Mouse (Mus musculus) liver, embryonic 16.5 days (tissue): ENCODE results near the gene Gabre. TPM values are rescaled to one million over a fixed set of nuclear protein-coding genes. Genes with fewer than 3 reads are reported as not detected.

Experiments used
- ATAC-seq: fragments of 200-750 bp; cut with Nextera tagmentation; 2 replicates; pipeline ENCODE4 v1.8.0; 2017; ENCODE audit warnings: low read depth, mild to moderate bottlenecking, moderate number of reproducible peaks, moderate library complexity
- H3K27ac ChIP-seq: fragments of 300-500 bp; sonication (generic); 2 replicates; pipeline ENCODE4 v1.5.1; 2014; ENCODE audit warnings: mild to moderate bottlenecking, low read length
- H3K27me3 ChIP-seq: fragments of 300-500 bp; sonication (generic); 2 replicates; pipeline ENCODE4 v1.6.1; 2014; ENCODE audit warnings: low read depth, low read length, mixed read lengths; ENCODE audit not compliant: control insufficient read depth, insufficient read depth
- H3K36me3 ChIP-seq: fragments of 300-500 bp; sonication (generic); 2 replicates; pipeline ENCODE4 v1.6.1; 2014; ENCODE audit warnings: mild to moderate bottlenecking; ENCODE audit not compliant: control insufficient read depth, insufficient read depth
- H3K4me1 ChIP-seq: fragments of 300-500 bp; sonication (generic); 2 replicates; pipeline ENCODE4 v1.6.1; 2014; ENCODE audit warnings: low read depth, low read length, mixed read lengths; ENCODE audit not compliant: control insufficient read depth
- H3K4me2 ChIP-seq: fragments of 300-500 bp; sonication (generic); 2 replicates; pipeline ENCODE4 v1.6.1; 2014; ENCODE audit warnings: low read depth, low read length, mixed read lengths
- H3K4me3 ChIP-seq: fragments of 300-500 bp; sonication (generic); 2 replicates; pipeline ENCODE4 v1.5.1; 2014; ENCODE audit warnings: low read depth, mild to moderate bottlenecking, low read length
- H3K9ac ChIP-seq: fragments of 300-500 bp; sonication (generic); 2 replicates; pipeline ENCODE4 v1.6.1; 2014; ENCODE audit warnings: low read depth, low read length
- H3K9me3 ChIP-seq: fragments of 300-500 bp; sonication (generic); replicated peaks from 2 replicates; pipeline ENCODE4 v1.6.1; 2016; ENCODE audit warnings: low read length; ENCODE audit not compliant: control insufficient read depth
- WGBS: fragments of 180-500 bp; shearing (Covaris S2); extraction: QIAGEN DNeasy Blood & Tissue Kit; methylation state at CpG from one replicate; pipeline ENCODE4 v1.1.7; 2014; ENCODE audit not compliant: insufficient replicate concordance; 5-methylcytosine and 5-hydroxymethylcytosine counted together
- microRNA counts: library from miRNA; unstranded; fragments of <30 nt; microRNA quantifications from one replicate; lab custom pipeline; 2016
- microRNA-seq: library from miRNA; unstranded; fragments of <30 nt; microRNA quantifications from one replicate; pipeline ENCODE4, GENCODE M21; 2016
- polyA plus RNA-seq: library from polyadenylated mRNA; unstranded; fragments of >200 nt; fragmentation: Nextera tagmentation; extraction: Ambion mirVana; gene quantifications from 2 replicates; pipeline ENCODE4 v1.2.1, GENCODE M21; 2015

The Gabre gene
- 0.04 and 0.08 TPM in 2 replicates for polyA plus RNA-seq

- H3K36me3 ChIP-seq, result no peaks in the 10 kb centered on the region
- no peaks in the 10 kb centered on the region for H3K4me1 ChIP-seq
- WGBS, result 15% methylated on average over 25 of the region's 36 CpGs
- no peaks in the 10 kb centered on the region for H3K9me3 ChIP-seq
- H3K27ac ChIP-seq, result no peak within 1 kb of the TSS
- H3K4me2 ChIP-seq, result peak within 1 kb of the TSS; percentile 34
- no peaks in the 10 kb centered on the region for H3K27me3 ChIP-seq
- ATAC-seq, result no peak
- H3K4me3 ChIP-seq, result peak within 1 kb of the TSS; percentile 29
- no peak within 1 kb of the TSS for H3K9ac ChIP-seq
These were observed at the start of gene Gabre for GRCm38 (mm10) chrX:72274659-72275371. TSS of gene Gabre (minus strand) at chrX:72274803.

- no peaks in the 10 kb centered on the region for H3K4me1 ChIP-seq
- 62% methylated on average over 2 of the region's 2 CpGs for WGBS
- H3K9ac ChIP-seq, result no peak overlapping the region
- no peaks in the 10 kb centered on the region for H3K36me3 ChIP-seq
- no peak for ATAC-seq
- H3K27me3 ChIP-seq, result no peaks in the 10 kb centered on the region
- H3K9me3 ChIP-seq, result no peaks in the 10 kb centered on the region
- no peak overlapping the region for H3K27ac ChIP-seq
- H3K4me3 ChIP-seq, result no peak overlapping the region
- no peak overlapping the region for H3K4me2 ChIP-seq
These were observed 23.2 kb upstream of the Gabre start for GRCm38 (mm10) chrX:72297812-72298211.

GRCm38 (mm10) chrX:72275372-72275663 lies 715 bp upstream of the Gabre start:
- 68% methylated on average over 1 of the region's 1 CpGs for WGBS
- H3K36me3 ChIP-seq, result no peaks in the 10 kb centered on the region
- H3K4me3 ChIP-seq, result no peak overlapping the region
- no peaks in the 10 kb centered on the region for H3K4me1 ChIP-seq
- H3K27ac ChIP-seq, result no peak overlapping the region
- H3K9ac ChIP-seq, result no peak overlapping the region
- H3K4me2 ChIP-seq, result no peak overlapping the region
- no peaks in the 10 kb centered on the region for H3K9me3 ChIP-seq
- no peaks in the 10 kb centered on the region for H3K27me3 ChIP-seq
- ATAC-seq, result no peak

- no peaks in the 10 kb centered on the region for H3K36me3 ChIP-seq
- no peaks in the 10 kb centered on the region for H3K27me3 ChIP-seq
- peak overlapping the region; percentile 29 for H3K4me3 ChIP-seq
- peak overlapping the region; percentile 34 for H3K4me2 ChIP-seq
- no peak for ATAC-seq
- H3K4me1 ChIP-seq, result no peaks in the 10 kb centered on the region
- WGBS, result 16% methylated on average over 27 of the region's 27 CpGs
- H3K9ac ChIP-seq, result no peak overlapping the region
- H3K9me3 ChIP-seq, result no peaks in the 10 kb centered on the region
- no peak overlapping the region for H3K27ac ChIP-seq
These were observed 491 bp downstream of the Gabre start for GRCm38 (mm10) chrX:72273966-72274658.

- no peak overlapping the region for H3K9ac ChIP-seq
- H3K9me3 ChIP-seq, result no peaks in the 10 kb centered on the region
- ATAC-seq, result no peak
- no peak overlapping the region for H3K4me3 ChIP-seq
- no peak overlapping the region for H3K4me2 ChIP-seq
- WGBS, result 86% methylated on average over 10 of the region's 11 CpGs
- no peak overlapping the region for H3K27ac ChIP-seq
- H3K27me3 ChIP-seq, result no peaks in the 10 kb centered on the region
- H3K4me1 ChIP-seq, result no peaks in the 10 kb centered on the region
- no peaks in the 10 kb centered on the region for H3K36me3 ChIP-seq
These were observed 4.0 kb downstream of the Gabre start for GRCm38 (mm10) chrX:72270637-72271036.

- Histone ChIP-seq H3K4me3 (no peak within 1 kb of the TSS), H3K9ac (no peak within 1 kb of the TSS), H3K27me3 (no peaks in the 10 kb centered on the region), H3K27ac (no peak within 1 kb of the TSS), H3K36me3 (no peaks in the 10 kb centered on the region), H3K4me1 (no peaks in the 10 kb centered on the region), H3K9me3 (no peaks in the 10 kb centered on the region), H3K4me2 (no peak within 1 kb of the TSS)
- 67% methylated on average over 2 of the region's 2 CpGs for WGBS
- ATAC-seq, result no peak
These were observed 52.9 kb downstream of the Gabre start, which contains the start of gene Magea4 for GRCm38 (mm10) chrX:72221717-72222116. TSS of gene Magea4 (plus strand) at chrX:72222017.

MicroRNA genes within 50 kb of the gene (microRNA counts, 519-probe panel; counts per million panel counts)
- microRNA mmu-miR-224 (lab: Ali Mortazavi, UCI) (2,227 counts per million, percentile 40 among the panel's probes with 10 or more counts), microRNA mmu-miR-452 (lab: Ali Mortazavi, UCI) (1,491 counts per million, percentile 12 among the panel's probes with 10 or more counts)

Small RNA genes within 50 kb of the gene (microRNA-seq; reads per million reads assigned to microRNA genes)
- gene Mir224 (59.8 reads per million, percentile 49 among the genes with 10 or more reads in this experiment), gene Mir452 (8.6 reads per million, percentile 25 among the genes with 10 or more reads in this experiment)

Other genes starting within 250 kb of the Gabre start
- not detected in 2 replicates for gene Magea4, start 52.8 kb downstream of the Gabre start, polyA plus RNA-seq
- not detected in 2 replicates for gene Magea10, start 112.1 kb upstream of the Gabre start, polyA plus RNA-seq